Comparison of ENCODE assay signal across 15 mouse cellular contexts in the genomic region with DNA sequence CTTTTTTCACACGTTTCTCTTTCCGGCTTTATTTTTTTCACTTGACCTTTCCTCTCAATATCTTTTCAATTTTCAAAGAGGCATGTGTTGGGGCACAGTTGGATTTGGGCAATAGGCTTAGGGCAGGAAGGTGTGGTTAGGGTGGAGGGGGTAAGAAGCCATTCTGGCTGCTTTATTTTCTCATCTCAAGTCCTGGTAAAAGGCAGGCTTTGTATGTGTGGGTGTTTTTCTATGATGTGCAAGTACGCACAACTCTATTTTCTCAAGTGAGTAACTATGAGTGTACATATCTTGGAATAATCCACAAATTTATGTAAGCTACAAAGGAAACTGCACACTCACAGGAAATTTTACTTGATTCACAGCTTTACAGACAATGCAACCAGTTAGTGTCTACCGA.
DNase-seq lines count a peak whose midpoint lies in the region; ATAC-seq lines count a peak whose summit lies in the region.
"Had no signal": no experiment of that assay in that cellular context is flagged by ENCODE, and none has a peak within 500 bp of the region (broad histone marks: within the 10 kb centered on the region; RNA-seq: fewer than 3 reads in every experiment).

No protein-coding gene starts in this region.

- no peak for DNase-seq in frontal cortex, postnatal 25 days (ENCODE audit: low spot score in 2 of 2)
- DNase-seq in induced T-regulatory cell, adult 2 months (ENCODE audit: low read depth): peak; percentile 34
- DNase-seq in urinary bladder, postnatal 14 days (ENCODE audit: low spot score): no peak
- no peak for DNase-seq in B cell, adult 2 months
- no peak for DNase-seq in ovary, postnatal 14 days (ENCODE audit: low spot score)
- no peak for DNase-seq in kidney, adult 18-20 months
- DNase-seq: adrenal gland, postnatal 10 days; cerebellum, adult 2 months; cerebellum, postnatal 10 days; embryo, embryonic 11 days; gastrocnemius, postnatal 25 days had no signal

- peak; percentile 70 for ATAC-seq in frontal cortex, adult (ENCODE audit: low TSS enrichment)
- peak; percentile 56 for ATAC-seq in activated CD4-positive, CD25-positive, alpha-beta regulatory T cell, adult 4 months
- ATAC-seq: forebrain, embryonic 15.5 days; intestine, postnatal 0 days had no signal
